Mouse (Mus musculus) erythroblast, embryonic 14.5 days (primary cell): ENCODE measurements around the gene Gpr153.

Experiments
- GATA1 ChIP-seq: IDR thresholded peaks from 2 replicates; pipeline ENCODE4 v1.6.1; 2012; ENCODE audit warnings: low read length, inconsistent platforms, mixed read lengths
- TAL1 ChIP-seq: IDR thresholded peaks from 3 replicates; pipeline ENCODE4 v1.6.1; 2012; ENCODE audit warnings: low read length, inconsistent platforms, mixed read lengths

DNA sequence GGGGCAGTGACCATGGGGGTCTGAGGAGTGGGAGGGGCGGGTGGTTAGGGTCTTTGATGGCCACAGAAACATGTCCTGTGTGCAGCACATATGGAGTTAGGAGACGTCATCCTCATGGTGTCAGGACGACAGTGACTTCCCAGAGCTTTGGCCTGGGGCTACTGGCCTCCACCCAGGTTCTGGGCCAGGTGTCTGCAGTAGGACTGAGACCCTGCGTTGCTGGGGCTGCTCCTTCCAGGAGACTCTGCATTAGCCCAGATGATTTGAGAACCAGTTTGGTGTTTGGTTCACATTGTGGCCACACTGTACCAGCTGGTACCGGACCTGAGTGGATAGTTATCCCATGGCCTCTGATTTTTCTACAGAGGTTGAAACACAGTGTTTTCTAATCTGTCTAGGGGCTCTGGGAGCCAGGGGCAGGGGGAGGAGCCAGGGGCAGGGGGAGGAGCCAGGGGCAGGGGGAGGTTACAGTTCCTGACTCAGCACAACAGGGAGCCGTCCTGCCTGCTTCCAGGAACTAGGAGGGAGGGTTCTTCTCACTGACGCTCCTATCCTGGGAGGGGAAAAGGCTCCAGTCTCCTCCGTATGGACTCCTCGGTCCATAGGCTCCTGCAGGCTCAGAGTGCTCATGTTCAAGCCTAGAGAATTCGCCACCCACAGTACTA is 10.4 kb upstream of the Gpr153 start:
- no peak for TF ChIP-seq TAL1
- no peak for TF ChIP-seq GATA1
